Mouse (Mus musculus): ENCODE measurements around the gene Klhl11. TPM values are rescaled to one million over a fixed set of nuclear protein-coding genes. Genes with fewer than 3 reads are reported as not detected.

The Klhl11 gene
- total RNA-seq, 2 experiments from 2014 or later: 12.2 to 13.4 TPM

GRCm38 (mm10) chr11:100414914-100415822, 57.4 kb downstream of the Klhl11 start, which contains the start of gene Fkbp10:
Gene Fkbp10, plus strand, starts transcription at chr11:100415697.
- DNase-seq: peak; percentile 73 to 76
- intact Hi-C loops (cut with DNase I): no loop called here

DNA sequence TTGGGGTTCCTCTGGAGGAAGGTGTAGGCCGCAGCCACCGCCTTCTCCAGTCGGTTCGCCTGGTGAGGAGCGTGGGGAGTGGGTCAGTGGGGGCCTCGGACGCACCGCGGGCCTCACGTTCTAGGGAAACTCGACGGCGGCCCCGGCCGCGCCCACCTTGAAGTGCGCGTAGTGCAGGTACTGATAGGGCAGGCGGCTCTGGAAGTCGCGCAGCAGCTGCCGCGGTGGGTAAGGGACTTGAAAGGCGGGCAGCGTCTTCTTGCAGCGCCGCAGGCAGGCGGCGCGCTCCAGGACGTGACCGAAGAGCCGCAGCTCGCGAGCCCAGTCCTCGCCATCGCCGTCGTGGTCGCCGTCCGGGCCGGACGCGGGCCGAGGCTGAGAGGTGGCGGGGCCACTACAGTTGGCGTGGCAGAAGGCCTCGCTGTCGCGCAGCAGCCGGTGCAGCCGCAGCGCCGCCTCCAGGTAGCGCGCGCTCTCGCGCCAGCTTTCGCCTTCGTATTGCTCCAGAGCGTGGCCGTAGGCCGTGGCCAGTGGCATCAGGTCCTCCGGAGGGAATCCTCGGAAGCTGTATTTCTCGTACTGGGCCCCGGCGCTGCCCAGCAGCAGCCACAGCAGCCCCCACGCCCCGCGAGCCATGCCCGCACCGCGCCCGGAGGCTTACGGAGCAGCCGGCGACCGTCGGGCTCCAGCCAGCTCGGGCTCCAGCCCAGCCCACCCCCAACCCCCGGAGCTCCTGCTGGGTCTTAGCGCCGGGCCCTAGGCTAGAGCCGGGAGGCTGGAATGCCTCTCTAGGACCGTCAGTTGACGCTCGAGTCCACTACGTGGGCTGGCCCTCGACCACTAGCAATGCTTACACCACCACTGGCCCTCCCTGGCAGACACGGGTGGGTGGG, 58.3 kb downstream of the Klhl11 start, which contains the start of gene P3h4:
Gene P3h4, minus strand, starts transcription at position 816 of the 893 bp plus-strand sequence.
- intact Hi-C loops (cut with DNase I): no loop called here
- peak; percentile 86 to 88 for DNase-seq

DNA sequence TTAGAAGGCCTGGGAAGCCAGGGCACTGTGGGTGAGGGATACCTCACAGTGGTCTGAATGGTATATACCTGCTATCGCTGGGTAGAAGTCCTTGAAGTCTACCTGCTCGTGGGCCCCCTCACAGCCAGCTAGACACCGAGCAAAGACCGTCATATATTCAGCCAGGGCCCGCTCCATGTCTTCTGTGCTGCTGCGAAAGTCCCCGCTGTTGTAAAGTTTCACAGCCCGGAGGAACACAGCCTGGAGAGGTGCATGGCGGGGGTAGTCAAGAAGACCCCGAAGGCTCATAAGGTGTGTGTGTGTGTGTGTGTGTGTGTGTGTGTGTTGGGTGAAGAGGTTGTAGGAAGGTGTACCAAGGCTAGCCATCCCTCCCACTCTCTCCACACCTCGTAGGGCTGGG, 59.0 kb downstream of the Klhl11 start:
- intact Hi-C loops (cut with DNase I): no loop called here
- DNase-seq: no peak

Small RNAs within 50 kb of the gene (microRNA-seq; reads per million reads assigned to microRNA genes)
- gene Gm27374 (0 reads per million in 2 experiments), gene Mir7116 (0 reads per million in 2 experiments)

Other genes with a start within 250 kb of the Klhl11 start
- gene Krt16, start 223.8 kb downstream of the Klhl11 start, total RNA-seq (2021): not detected
- gene Krt17, start 211.7 kb downstream of the Klhl11 start, total RNA-seq (2021): 1 to 10 TPM in 1 of 2 experiments, under 1 TPM in 1; 0.24 to 3.8 TPM
- not detected for gene Krt42, start 202.9 kb downstream of the Klhl11 start, total RNA-seq (2021)
- gene Eif1, start 152.9 kb downstream of the Klhl11 start, total RNA-seq (2021): 1,000 to 10,000 TPM; 1,264 to 1,321 TPM
- gene Gast, start 138.3 kb downstream of the Klhl11 start, total RNA-seq (2021): not detected
- 1 to 10 TPM; 1.2 to 1.8 TPM for gene Hap1, start 116.6 kb downstream of the Klhl11 start, total RNA-seq (2021)
- 100 to 1,000 TPM; 232 to 245 TPM for gene Jup, start 75.0 kb downstream of the Klhl11 start, total RNA-seq (2021)
- 10 to 100 TPM; 19.1 to 19.9 TPM for gene P3h4, start 57.9 kb downstream of the Klhl11 start, total RNA-seq (2021)
- 10 to 100 TPM; 34.6 to 38.3 TPM for gene Fkbp10, start 57.0 kb downstream of the Klhl11 start, total RNA-seq (2021)
- gene Nt5c3b, start 30.9 kb downstream of the Klhl11 start, total RNA-seq (2021): 10 to 100 TPM; 36.2 to 36.4 TPM
- gene Klhl10, start 30.8 kb downstream of the Klhl11 start, total RNA-seq (2021): under 1 TPM; 0.41 to 0.76 TPM
- 10 to 100 TPM; 38.9 to 41.2 TPM for gene Acly, start 55.3 kb upstream of the Klhl11 start, total RNA-seq (2021)
- under 1 TPM; 0.24 to 0.36 TPM for gene Ttc25, start 72.9 kb upstream of the Klhl11 start, total RNA-seq (2021)
- 1 to 10 TPM; 6.2 to 7.6 TPM for gene Cnp, start 102.2 kb upstream of the Klhl11 start, total RNA-seq (2021)
- gene Nkiras2, start 146.5 kb upstream of the Klhl11 start, total RNA-seq (2021): 10 to 100 TPM; 53.4 to 55.2 TPM
- 100 to 1,000 TPM; 158 TPM for gene Dnajc7, start 147.4 kb upstream of the Klhl11 start, total RNA-seq (2021)
- under 1 TPM; 0.10 to 0.29 TPM for gene Zfp385c, start 219.7 kb upstream of the Klhl11 start, total RNA-seq (2021)
- gene Dhx58, start 231.5 kb upstream of the Klhl11 start, total RNA-seq (2021): under 1 TPM; 0.76 to 1.00 TPM
- gene Kat2a, start 239.7 kb upstream of the Klhl11 start, total RNA-seq (2021): 10 to 100 TPM; 12.9 to 13.7 TPM
- not detected for gene Hspb9, start 241.1 kb upstream of the Klhl11 start, total RNA-seq (2021)